Mouse (Mus musculus) small intestine, adult 2 months (tissue): Measurements from ENCODE around the gene Arap1. TPM values are rescaled to one million over a fixed set of nuclear protein-coding genes. Genes with fewer than 3 reads are reported as not detected.

Source experiments
- H3K27ac ChIP-seq: fragments of 200-500 bp; 2 replicates; pipeline ENCODE4 v1.5.1; 2012; ENCODE audit warnings: low read depth, low read length, control low read depth, inconsistent platforms; ENCODE audit not compliant: insufficient read depth
- H3K27me3 ChIP-seq: fragments of 200-500 bp; 2 replicates; pipeline ENCODE4 v1.6.1; 2012; ENCODE audit warnings: mild to moderate bottlenecking, moderate library complexity, low read length, inconsistent platforms; ENCODE audit not compliant: control insufficient read depth, insufficient read depth
- H3K36me3 ChIP-seq: fragments of 200-500 bp; 2 replicates; pipeline ENCODE4 v1.6.1; 2012; ENCODE audit warnings: mild to moderate bottlenecking, low read length, control low read depth, inconsistent platforms; ENCODE audit not compliant: control insufficient read depth, insufficient read depth
- H3K4me1 ChIP-seq: fragments of 200-500 bp; 2 replicates; pipeline ENCODE4 v1.6.1; 2012; ENCODE audit warnings: low read length, inconsistent platforms, mixed read lengths; ENCODE audit not compliant: control insufficient read depth, insufficient read depth, insufficient read length
- H3K4me3 ChIP-seq: fragments of 200-500 bp; 2 replicates; pipeline ENCODE4 v1.5.1; 2012; ENCODE audit warnings: low read depth, mild to moderate bottlenecking, control low read depth, inconsistent platforms, low read length, moderate library complexity
- CTCF ChIP-seq: fragments of 200-500 bp; IDR thresholded peaks from 2 replicates; pipeline ENCODE4 v1.5.1; 2012; ENCODE audit warnings: low read depth, mild to moderate bottlenecking, control low read depth, inconsistent platforms, low read length, moderate library complexity, mixed read lengths; ENCODE audit not compliant: insufficient replicate concordance, insufficient read length; ENCODE audit errors: extremely low read depth
- POLR2A ChIP-seq: fragments of 200-500 bp; IDR thresholded peaks from 2 replicates; pipeline ENCODE4 v1.6.1; 2012; ENCODE audit warnings: low read depth, mild to moderate bottlenecking, control low read depth, inconsistent platforms, low read length, moderate library complexity
- WGBS: fragments of 180-500 bp; shearing (Covaris S2); methylation state at CpG from one replicate; pipeline ENCODE4 v1.1.7; 2018; 5-methylcytosine and 5-hydroxymethylcytosine counted together
- polyA plus RNA-seq: library from polyadenylated mRNA; depleted of rRNA; stranded (reverse); fragments of >200 nt; gene quantifications from 2 replicates; pipeline ENCODE4 v1.2.3, GENCODE M21; 2012

The Arap1 gene
- polyA plus RNA-seq, 1 experiment = 61.7 TPM

- H3K27ac ChIP-seq = no peak overlapping the region
- 40% methylated on average over 5 of the region's 5 CpGs for whole genome bisulfite sequencing
- H3K4me1 ChIP-seq = peaks cover 13% of the 10 kb centered on the region
- H3K36me3 ChIP-seq = peaks cover 21% of the 10 kb centered on the region
- TF ChIP-seq CTCF (no peak), POLR2A (no peak)
- no peaks in the 10 kb centered on the region for H3K27me3 ChIP-seq
- H3K4me3 ChIP-seq = no peak overlapping the region
Measured at GRCm38 (mm10) chr7:101327263-101327662, 20.6 kb upstream of the Arap1 start.

GRCm38 (mm10) chr7:101327786-101328185, 20.1 kb upstream of the Arap1 start:
- no peaks in the 10 kb centered on the region for H3K27me3 ChIP-seq
- no peak overlapping the region for H3K4me3 ChIP-seq
- H3K36me3 ChIP-seq = peaks cover 23% of the 10 kb centered on the region
- no peak for TF ChIP-seq POLR2A
- no peak for TF ChIP-seq CTCF
- no peak overlapping the region for H3K27ac ChIP-seq
- H3K4me1 ChIP-seq = peaks cover 13% of the 10 kb centered on the region
- WGBS = 48% methylated on average over 2 of the region's 2 CpGs

GRCm38 (mm10) chr7:101328621-101329158, 19.2 kb upstream of the Arap1 start:
- no peak for TF ChIP-seq POLR2A
- TF ChIP-seq CTCF = no peak
- Histone ChIP-seq H3K27me3 (no peaks in the 10 kb centered on the region), H3K4me1 (peaks cover 12% of the 10 kb centered on the region), H3K36me3 (peaks cover 27% of the 10 kb centered on the region), H3K4me3 (no peak overlapping the region), H3K27ac (no peak overlapping the region)
- WGBS = 36% methylated on average over 4 of the region's 4 CpGs

GRCm38 (mm10) chr7:101329606-101330005, 18.3 kb upstream of the Arap1 start:
- WGBS = 77% methylated on average over 4 of the region's 4 CpGs
- Histone ChIP-seq H3K27ac (no peak overlapping the region), H3K4me1 (peaks cover 10% of the 10 kb centered on the region), H3K4me3 (no peak overlapping the region), H3K36me3 (peaks cover 25% of the 10 kb centered on the region), H3K27me3 (no peaks in the 10 kb centered on the region)
- TF ChIP-seq POLR2A (no peak), CTCF (no peak)

GRCm38 (mm10) chr7:101330074-101330840, 17.6 kb upstream of the Arap1 start:
- no peaks in the 10 kb centered on the region for H3K27me3 ChIP-seq
- peaks cover 10% of the 10 kb centered on the region for H3K4me1 ChIP-seq
- H3K36me3 ChIP-seq = peaks cover 24% of the 10 kb centered on the region
- H3K4me3 ChIP-seq = no peak overlapping the region
- no peak overlapping the region for H3K27ac ChIP-seq
- 62% methylated on average over 10 of the region's 10 CpGs for WGBS
- no peak for TF ChIP-seq CTCF
- TF ChIP-seq POLR2A = no peak

- Histone ChIP-seq H3K27ac (no peak overlapping the region), H3K36me3 (peaks cover 27% of the 10 kb centered on the region), H3K4me3 (no peak overlapping the region), H3K4me1 (peaks cover 10% of the 10 kb centered on the region), H3K27me3 (no peaks in the 10 kb centered on the region)
- 77% methylated on average over 4 of the region's 4 CpGs for WGBS
- TF ChIP-seq CTCF (no peak), POLR2A (no peak)
Measured at GRCm38 (mm10) chr7:101330841-101331173, 17.1 kb upstream of the Arap1 start.

- H3K27me3 ChIP-seq = no peaks in the 10 kb centered on the region
- no peak for TF ChIP-seq CTCF
- TF ChIP-seq POLR2A = no peak
- 88% methylated on average over 5 of the region's 5 CpGs for WGBS
- no peak overlapping the region for H3K4me3 ChIP-seq
- peaks cover 27% of the 10 kb centered on the region for H3K36me3 ChIP-seq
- no peaks in the 10 kb centered on the region; the same call in none of the 2 replicates for H3K4me1 ChIP-seq
- no peak overlapping the region for H3K27ac ChIP-seq
Measured at GRCm38 (mm10) chr7:101332045-101332831, 15.6 kb upstream of the Arap1 start.
